Mouse (Mus musculus) lung, adult 2 months (tissue): ENCODE results near the gene Fam117b.

ENCODE experiments used
- CTCF ChIP-seq: fragments of 200-500 bp; IDR thresholded peaks from 2 replicates; pipeline ENCODE4 v1.5.1; 2011; ENCODE audit warnings: mild to moderate bottlenecking, low read length, control low read depth; ENCODE audit not compliant: insufficient read depth
- POLR2A ChIP-seq: fragments of 200-500 bp; IDR thresholded peaks from 2 replicates; pipeline ENCODE4 v1.6.1; 2011; ENCODE audit warnings: low read depth, mild to moderate bottlenecking, control low read depth, low read length, borderline replicate concordance; ENCODE audit errors: extremely low read depth

- TF ChIP-seq CTCF = no peak
- TF ChIP-seq POLR2A = no peak
Measured at GRCm38 (mm10) chr1:59914799-59915198, 2.0 kb downstream of the Fam117b start.
